Mouse (Mus musculus): ENCODE results near the gene Lrrc4. TPM values are rescaled to one million over a fixed set of nuclear protein-coding genes. Genes with fewer than 3 reads are reported as not detected.

The Lrrc4 gene
- total RNA-seq, 2 experiments from 2014 or later, result 62.3 to 65.5 TPM

DNA sequence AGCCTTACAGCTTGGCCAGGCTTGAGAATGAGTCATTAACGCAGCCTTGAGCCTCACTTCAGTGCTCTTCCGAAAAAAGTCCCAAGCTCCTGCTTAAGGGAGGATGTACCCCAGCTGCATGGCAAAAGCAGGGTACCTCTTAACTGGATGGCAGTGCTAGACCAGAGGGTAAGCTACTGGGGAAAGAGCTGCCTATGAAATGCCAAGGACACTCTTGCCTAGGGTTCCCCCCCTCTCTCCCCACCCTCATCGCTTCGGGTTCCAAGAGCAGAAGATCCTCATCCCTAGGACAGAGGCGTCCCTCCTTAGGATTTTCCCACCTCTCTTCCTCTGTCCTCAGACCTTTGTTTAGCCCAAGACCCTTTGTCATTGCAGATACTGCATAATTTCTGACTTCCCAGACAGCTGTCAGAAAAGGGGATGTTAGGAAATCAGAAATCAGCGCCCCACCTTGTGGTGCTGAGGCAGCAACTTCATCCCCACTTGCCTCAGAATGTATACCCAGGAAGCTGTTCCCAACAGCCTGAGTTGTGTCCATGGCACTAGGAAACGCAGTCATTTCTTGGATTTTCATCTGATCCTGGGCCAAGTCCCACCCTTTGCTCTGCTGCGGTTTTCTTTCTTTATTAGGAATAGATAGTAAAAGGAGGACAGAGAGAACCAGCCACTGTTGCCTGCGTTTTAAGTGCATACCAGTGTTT, 4.7 kb downstream of the Lrrc4 start:
- peak in 1 of 2 experiments; percentile 34 for DNase-seq (ENCODE audit: low spot score in 2 of 2)

DNA sequence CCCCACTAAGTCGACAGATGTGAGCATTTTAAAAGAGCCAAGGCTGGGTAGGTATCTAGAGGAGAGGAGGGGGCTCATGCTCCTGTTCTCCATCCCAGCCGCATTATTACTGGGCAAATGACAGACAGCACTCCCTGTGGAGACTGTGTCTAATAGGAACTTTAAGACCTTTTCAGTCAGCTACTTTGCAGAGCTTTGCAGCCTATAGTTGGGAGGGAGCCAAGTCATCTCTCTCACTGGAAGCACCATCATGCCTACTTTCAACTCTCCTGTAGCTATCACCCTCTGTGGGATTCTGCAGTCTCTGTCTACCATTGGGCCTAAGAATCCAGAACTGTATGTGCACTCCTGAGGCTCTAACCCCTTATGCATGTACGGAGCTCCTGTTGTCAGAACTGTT, 5.7 kb downstream of the Lrrc4 start:
- no peak for DNase-seq (ENCODE audit: low spot score in 2 of 2)

DNA sequence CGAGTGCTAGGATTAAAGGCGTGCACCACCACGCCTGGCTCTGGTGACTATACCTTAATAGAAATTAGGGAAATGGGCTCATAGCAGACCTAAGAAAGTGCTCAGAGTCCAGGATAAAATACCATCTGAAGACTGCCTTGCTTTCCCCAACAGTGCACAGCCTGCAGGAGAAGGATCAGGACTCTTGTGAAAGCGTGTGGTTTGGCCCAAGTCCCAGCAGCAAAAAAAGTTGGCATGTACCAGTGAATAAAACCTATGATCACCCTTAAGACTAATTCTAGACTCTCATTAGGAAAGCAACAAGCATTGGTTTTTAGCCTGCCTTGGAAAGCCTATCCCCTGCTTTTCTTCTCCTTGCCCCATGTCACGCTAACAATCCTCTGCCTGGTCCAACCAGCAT, 7.7 kb downstream of the Lrrc4 start:
- no peak for DNase-seq (ENCODE audit: low spot score in 2 of 2)

DNA sequence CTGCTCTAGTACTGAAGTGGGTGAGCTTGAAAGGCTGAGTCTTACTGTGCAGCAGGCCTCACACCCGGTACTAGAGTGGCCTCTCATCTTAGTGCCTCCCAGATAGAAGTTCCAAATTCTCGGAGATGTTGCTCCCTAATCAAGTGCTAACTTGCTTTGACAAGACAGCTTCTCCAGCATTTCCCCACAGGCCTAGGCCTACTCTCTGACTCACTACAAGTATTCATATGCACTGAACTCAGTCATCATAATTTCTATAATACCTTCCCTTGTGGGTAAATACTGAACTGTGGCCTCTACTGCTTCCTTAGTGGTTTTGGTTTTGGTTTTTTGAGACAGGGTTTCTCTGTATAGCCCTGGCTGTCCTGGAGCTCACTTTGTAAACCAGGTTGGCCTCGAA, 8.2 kb downstream of the Lrrc4 start:
- no peak for DNase-seq (ENCODE audit: low spot score in 2 of 2)

DNA sequence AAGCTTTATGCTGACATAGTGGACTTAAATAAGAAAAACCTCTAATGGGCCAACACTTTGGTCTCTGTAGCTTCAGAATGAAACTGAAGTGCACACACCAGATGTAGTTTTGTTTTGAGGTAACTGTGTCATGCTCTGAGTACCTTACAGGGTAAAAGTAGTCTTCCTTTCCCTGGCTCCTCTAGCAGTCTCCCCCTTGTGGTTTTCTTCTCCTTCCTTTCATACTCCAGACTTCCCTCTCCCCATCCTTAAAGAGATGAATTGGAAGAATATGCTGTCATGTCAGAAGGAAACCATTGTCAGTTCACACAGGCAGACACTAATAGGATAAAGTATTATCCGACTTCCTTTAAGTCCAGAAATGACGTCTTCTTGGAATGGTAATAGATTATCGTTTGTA, 9.3 kb downstream of the Lrrc4 start:
- no peak for DNase-seq (ENCODE audit: low spot score in 2 of 2)

DNA sequence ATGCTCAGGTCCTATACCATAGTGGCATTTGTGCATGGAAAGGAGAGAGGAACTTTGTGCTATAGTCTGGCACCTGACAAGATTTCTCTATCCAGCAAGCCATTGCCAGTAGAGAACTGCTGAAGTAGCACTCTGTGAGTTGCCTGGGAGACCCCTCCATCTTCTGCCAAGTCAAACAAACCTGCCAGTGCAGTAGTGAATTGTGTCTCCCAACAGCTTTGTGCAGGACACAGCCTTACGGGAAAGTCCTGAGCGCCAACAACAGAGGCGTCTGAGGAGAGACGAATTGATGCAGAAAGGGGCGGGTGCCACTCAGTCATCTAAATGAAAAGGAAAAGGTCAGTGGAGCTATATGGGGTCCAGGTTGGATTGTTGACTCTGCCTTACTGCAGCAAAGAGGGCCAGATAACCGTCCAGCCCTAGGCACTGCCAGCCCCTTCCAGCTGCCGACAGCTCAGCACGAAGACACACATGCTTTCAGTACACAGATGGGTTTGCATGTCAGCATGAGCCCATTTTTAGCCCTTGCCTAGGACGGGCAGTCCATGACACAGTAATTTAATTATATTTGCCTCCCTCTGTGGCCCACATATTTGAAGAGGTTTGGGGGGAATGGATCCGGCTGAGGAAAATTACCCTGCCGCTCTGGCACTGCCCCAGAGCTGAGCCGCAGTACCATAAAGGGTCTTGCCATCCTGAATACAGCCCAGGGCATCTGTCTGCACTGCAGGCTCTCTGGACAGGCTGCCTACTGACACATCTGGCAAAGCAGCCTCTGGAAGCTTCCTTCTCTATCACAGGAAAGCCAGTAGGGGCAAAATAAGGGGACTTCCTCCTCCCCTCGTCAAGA, 11.8 kb downstream of the Lrrc4 start:
- DNase-seq (ENCODE audit: low spot score in 2 of 2), result peak in 1 of 2 experiments; percentile 37

DNA sequence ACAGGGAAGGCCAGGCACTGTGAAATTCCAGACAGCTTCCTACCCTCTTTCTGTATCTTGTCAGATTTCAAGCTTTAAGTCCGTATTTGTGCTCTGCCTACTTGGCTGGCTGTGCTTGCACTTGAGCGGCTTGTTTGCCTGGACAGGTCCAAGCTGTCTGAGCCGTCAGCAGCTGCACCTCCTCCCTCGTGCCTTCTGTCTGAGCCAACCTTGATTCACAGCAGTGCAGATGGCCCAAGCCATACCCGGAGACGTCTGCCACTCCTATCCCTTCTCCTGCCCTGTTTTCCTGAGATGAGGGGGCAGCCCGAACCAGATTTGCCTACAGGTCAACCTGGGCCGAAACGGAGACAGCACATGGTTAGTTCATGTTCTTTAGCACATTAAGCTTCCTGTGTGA, 14.5 kb downstream of the Lrrc4 start:
- DNase-seq (ENCODE audit: low spot score in 2 of 2), result peak in 1 of 2 experiments; percentile 46

DNA sequence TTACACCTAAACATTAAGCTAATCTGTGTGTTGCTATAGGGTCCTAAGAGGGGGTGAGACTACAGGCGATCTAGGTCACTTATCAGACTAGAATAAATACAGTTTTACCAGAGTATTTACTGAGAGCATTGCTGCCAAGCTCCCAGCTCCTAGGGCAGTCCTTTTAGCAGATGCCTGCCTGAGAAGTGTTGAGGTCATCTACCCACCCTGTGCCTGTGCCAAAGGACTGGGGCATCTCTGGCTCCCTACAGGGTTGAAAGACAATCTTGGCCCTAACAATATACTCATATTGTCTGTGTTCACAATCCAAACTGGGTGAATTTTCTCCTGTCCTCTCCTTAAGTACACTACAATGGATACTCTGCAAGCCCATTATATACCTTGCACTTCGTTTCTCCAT, 16.7 kb downstream of the Lrrc4 start:
- DNase-seq (ENCODE audit: low spot score in 2 of 2), result no peak

DNA sequence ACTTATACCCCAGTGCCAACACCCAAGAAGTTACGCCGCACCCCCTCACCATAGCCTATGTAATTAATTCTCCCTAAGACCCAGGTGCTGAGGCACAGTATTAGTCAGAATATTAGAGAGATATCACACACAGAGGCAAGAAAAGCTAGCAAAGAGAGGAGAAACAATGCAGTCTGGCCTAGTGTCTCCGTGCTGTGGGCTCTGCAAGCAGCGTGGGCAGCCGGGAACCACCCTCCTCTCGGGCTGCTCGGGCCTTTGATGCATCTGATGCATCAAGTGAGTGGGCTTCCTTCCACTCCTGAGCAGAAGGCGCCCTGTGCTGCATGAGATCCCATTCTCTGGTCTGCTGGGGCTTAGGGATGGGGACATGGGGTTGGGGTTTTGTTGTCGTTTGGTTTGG, 18.5 kb downstream of the Lrrc4 start:
- no peak for DNase-seq (ENCODE audit: low spot score in 2 of 2)

DNA sequence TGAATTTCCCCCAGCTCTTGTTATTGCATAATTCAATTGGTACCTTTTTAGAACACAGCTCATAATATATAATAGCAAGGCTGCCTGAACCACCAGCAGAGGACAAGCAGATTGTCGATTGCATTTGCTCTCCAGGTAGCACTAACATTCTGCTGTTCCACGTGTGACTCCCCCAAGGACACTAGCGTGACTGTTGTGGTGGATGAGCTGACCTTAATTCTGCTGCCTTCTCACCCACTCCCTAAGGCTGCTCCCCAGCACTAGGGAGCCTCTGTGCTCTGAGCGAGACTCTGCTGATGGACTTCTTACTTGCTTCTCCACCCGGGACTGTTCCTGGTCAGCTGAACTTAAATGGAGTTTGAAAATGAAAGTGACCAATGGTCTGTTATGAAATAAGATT, 26.8 kb downstream of the Lrrc4 start:
- no peak for DNase-seq (ENCODE audit: low spot score in 2 of 2)

DNA sequence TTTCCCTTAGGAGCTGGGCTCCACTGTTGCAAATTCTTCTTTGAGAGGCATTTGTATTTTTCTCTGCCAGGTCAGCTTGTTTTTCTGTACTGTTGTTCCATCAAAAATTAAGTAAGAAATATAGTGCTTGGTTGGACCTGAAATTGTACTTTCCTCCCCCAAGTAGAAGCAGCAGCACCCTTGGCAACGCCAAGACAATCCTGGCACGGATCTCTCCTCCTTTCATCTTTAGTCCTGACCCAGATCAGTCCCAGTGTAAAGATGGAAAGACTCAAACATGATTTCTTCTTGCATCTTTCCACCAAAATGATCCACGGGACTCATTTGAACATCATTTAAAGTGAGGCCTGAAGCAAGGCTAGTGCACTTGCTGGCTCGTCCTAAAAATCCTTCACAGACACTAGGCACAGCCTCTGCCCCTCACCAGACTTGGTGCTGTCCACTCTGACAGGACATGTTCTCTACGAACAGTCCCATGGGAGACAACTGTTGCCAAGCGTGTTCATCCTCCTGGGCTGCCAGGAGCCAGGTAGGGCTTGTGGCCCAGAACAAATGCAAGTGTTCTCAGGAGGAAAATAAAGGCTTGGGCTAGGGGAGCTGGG, 27.8 kb downstream of the Lrrc4 start:
- no peak for DNase-seq (ENCODE audit: low spot score in 2 of 2)

DNA sequence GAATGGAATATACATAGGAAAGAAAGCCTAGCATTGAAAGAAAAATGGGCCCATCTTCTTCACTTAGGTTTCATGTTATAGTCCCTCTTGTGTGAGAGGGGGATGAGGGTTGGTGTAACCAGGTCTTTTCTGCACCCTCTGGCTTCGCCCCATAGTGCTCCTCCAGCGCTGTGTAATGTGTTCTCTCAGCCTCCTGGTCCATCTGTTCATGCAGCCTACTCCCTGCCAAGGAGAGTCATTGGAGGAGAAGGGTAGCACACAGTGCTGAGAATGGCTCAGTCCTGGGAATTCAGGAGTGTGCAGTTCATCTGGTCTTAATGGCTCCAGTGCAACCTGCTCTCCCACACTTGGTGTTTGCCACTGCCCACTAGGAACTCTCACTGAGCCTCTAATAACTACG, 30.6 kb downstream of the Lrrc4 start:
- no peak for DNase-seq (ENCODE audit: low spot score in 2 of 2)

DNA sequence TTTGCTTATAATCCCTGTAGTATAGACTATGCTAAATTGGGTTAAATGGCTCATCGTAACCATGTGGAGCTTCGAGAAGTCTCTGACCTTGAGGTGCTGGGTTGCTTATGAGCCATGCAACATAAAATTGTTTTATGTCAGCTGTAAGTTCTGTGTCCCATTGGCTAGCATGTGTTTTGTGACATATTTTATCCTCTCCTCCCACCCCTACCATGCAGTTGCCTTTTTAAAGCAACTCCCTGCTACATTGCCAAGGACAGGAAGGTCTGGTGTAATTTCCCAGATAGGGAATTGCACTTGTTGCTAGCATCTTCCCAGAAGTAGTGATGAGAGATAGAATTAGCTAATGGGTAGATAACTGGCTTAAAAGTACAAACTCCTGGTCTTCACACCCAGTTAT, 31.7 kb downstream of the Lrrc4 start:
- no peak for DNase-seq (ENCODE audit: low spot score in 2 of 2)

DNA sequence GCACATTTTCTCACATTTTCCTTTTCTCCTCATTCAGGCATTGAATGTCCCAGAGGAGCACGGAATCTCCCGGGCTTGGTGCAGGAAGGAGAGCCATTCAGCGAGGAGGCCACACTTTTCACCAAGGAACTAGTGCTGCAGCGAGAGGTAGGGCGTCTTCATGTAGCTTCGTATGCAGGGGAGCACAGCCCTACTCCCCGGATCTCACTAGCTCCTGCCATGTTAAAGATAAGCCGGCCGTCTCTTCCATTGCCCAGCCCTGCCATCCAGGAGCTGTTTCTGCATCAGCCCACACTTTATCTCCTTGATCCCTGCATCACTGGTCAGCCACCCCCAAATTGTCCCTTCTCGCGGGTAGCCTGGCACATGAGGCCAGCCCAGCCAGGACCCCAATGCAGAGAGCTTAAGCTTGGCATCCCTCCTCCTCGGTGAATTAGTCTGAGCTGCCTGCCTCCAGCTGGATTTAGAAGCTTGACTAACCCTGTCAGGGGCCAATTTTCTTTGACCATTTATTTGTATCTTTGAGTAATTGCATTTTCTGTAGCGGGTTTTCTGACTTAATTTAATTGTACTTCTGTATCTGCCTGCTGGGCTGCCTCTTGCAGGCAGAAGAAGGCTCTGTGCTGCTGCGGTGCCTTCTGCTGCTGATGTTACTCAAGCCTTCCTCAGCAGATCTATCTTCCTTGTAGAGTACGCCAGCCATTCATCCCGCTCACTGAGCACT, 35.6 kb downstream of the Lrrc4 start:
- DNase-seq (ENCODE audit: low spot score in 2 of 2), result peak in 1 of 2 experiments; percentile 19

DNA sequence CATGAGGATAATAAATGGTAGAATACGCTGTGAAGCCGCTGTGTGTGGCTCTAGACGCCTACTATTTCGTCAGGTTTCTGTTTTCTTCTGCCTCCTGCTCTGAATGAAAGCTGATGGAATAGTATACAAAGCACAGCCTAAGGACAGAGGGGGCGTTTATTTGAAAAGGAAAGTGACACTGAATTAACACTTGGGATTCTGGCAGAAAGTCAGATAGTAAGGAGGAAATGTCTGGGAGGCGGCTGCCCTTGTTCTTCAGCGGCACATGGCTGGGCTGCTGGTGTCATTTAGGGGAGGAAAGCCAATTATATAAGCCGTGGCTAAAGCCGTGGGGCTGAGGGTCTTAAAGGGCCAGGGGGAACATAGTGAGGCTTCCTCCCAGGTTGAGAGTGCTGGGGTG, 36.2 kb downstream of the Lrrc4 start:
- no peak for DNase-seq (ENCODE audit: low spot score in 2 of 2)

DNA sequence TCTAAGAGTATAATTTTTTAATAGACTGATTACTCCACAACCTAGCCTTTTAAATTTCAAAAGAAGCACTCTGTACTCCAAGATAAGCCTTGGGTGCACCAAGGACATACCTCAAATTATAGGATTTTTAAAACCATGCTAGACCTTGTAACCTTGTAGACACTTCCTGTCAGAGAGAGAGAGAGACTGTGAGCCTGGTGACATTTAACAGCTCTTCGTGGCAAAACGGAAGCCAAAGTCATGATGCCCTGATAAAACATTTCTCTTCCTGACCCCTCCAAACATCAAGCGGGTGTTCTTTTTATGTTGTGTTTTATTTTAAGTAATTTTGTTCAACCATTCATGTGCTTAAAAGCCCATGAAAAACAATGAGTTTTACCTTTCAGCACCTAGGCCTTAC, 39.7 kb downstream of the Lrrc4 start:
- no peak for DNase-seq (ENCODE audit: low spot score in 2 of 2)

DNA sequence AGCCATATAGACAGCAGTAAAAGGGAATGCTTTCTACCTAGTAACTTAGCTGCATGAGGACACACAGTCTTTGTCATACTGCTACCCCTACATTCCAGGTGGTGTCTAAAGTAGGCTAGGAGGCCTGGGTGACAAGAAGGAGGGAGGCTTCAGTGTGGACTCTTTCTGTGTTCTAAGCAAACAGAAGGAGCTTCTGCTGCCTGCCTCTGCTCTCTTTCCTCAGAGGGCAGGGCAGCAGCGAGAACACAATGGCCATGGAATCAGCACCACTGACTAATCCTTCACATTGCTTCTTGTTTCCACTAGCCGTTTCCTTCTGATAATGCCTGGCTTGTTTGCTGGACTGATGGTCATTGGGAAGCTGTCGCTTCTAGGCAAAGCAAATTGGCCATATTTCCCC, 40.4 kb downstream of the Lrrc4 start:
- peak in 1 of 2 experiments; percentile 16 for DNase-seq (ENCODE audit: low spot score in 2 of 2)

DNA sequence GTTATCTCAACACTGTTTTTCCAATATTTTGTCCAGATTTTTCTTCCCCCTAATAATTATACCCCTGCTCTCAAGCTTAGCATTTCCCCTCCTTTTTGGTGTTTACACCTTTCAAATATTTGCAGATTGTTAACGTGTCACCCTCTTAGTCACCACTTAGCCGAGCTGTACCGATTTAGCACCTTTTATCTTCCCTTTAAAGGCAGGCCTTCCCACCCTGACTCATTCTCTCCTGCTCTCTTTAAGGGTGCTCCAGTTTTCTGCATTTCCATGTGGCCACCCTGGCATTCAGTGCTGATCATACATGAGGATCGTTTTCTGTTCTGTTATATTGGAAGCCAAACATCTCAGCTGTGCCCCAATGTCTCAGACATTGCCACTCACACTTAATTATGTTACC, 41.9 kb downstream of the Lrrc4 start:
- no peak for DNase-seq (ENCODE audit: low spot score in 2 of 2)

DNA sequence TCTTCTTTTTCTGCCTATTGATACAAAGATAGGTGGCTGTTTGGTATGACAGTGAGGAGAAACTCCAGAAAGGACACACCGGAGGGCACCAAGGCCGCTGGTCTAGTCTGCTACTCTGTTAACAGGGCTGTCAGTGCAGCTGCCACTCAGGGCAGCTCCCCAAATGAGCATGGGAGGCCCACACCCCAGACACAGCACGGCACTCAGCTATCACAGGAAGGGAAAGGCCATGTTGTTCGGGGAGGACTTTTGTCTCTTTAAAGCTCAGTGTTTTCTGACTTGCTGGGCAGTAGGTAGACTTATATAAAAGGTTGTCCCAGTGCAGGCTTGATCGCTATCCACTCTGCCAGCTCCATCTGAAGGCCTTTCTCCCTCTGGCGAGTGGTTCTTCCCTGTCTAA, 44.4 kb downstream of the Lrrc4 start:
- DNase-seq (ENCODE audit: low spot score in 2 of 2), result no peak

DNA sequence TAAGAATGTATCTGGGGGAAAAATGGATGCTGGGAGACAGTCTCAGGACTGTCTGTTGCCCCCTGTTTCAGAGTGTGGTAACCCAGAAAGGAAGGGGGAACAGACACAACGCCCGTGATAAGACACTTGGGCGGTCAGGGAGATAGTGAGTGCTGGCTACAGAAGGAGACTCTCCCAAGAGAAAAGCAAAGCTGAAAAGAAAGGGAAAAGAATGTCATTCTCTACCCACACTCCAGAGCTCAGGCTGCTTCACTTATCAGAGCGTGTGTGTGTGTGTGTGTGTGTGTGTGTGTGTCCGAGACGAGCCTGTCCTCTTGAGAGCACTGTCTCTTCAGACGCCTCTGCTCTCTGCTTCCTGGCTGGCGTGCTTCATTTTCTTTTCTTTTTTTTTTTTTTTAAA, 45.8 kb downstream of the Lrrc4 start:
- DNase-seq (ENCODE audit: low spot score in 2 of 2), result no peak

DNA sequence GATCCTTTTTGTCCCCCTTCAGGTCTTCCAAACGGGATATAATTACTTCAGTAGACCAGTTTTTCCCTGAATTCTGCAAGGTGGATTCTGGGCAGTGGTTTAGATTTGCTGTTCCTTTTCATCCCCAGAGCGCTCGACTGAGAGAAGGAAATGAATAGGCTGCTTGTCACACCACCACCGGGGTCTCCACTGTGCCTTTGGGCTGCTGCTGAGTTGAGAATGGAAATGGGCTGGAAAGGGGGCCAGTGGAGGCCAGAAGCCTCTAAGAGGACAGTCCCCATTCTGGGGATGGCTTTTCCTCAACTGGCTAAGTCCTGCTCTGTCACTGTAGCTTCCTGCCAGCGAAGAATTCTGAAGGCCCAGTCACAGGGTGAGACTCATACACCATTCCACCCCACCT, 47.6 kb downstream of the Lrrc4 start:
- no peak for DNase-seq (ENCODE audit: low spot score in 2 of 2)

All from layer of hippocampus, postnatal 10 days (tissue).